Mouse (Mus musculus): ENCODE results near the gene Arl3. TPM values are rescaled to one million over a fixed set of nuclear protein-coding genes. Genes with fewer than 3 reads are reported as not detected.

Gene Arl3
- polyA plus RNA-seq, 1 experiment from 2014 or later, result 39.6 TPM

DNA sequence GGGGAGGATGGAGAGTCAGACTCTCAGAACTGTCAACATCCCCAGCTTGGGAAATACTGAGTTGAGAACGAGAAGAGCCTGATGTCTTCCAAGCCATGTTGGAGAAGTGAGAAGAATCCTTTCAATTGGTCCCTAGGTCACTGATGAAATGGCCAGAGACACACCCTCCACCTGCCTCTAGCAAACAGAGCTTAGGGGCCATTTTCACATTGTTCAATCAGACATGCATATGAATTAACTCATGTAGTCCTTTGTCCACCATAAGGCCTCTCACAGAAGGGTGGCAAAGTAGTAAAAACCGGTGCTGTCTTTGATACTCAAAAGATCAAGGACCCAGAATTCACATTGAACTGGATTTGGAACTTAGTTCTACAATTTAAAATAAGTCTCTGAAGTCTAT, 75.8 kb downstream of the Arl3 start:
- no peak overlapping the region for H3K4me2 ChIP-seq (replicated peaks; ENCODE audit: low read depth)
- no peaks in the 10 kb centered on the region for H3K4me1 ChIP-seq (replicated peaks; ENCODE audit: control insufficient read depth, insufficient read depth)
- no peak for ATAC-seq (ENCODE audit: low FRiP score, low TSS enrichment)
- no peak for DNase-seq (ENCODE audit: low spot score)
- H3K4me3 ChIP-seq (ENCODE audit: low read depth, low read length), result no peak overlapping the region
- H3K36me3 ChIP-seq (ENCODE audit: control insufficient read depth, insufficient read depth, low read length), result no peaks in the 10 kb centered on the region
- TF ChIP-seq EP300 (optimal IDR thresholded peaks at IDR 0.05) (no peak), CTCF (IDR thresholded peaks at IDR 0.05; ENCODE audit: low read depth) (no peak)
- WGBS, result 67% methylated on average over 2 of the region's 2 CpGs
- no peak overlapping the region for H3K27ac ChIP-seq (replicated peaks)
- no peaks in the 10 kb centered on the region for H3K9me3 ChIP-seq (ENCODE audit: control insufficient read depth, low read length)
- H3K27me3 ChIP-seq (ENCODE audit: control insufficient read depth, insufficient read depth, low read length), result no peaks in the 10 kb centered on the region
- no peak overlapping the region for H3K9ac ChIP-seq (ENCODE audit: low read length)

DNA sequence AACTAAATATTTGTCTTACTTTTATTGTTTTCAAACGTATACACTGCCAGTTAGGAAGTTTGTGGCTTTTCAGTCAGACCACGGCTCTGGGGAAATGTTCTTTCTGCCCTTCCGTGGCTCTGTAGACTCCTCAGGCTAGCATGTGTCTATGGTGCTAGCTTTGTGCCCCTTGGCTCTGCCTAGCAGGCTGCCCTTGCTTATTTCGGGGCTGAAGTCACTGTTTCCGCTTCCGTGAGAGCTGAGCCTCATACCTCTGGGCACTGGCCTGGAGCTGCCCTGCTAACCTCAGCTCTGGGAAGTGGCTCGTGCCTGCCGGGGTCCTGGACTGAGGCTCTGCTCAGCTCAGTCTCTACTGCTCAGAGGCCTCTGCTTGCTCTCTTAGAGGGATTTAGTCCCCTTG, 77.9 kb downstream of the Arl3 start:
- no peak overlapping the region for H3K4me3 ChIP-seq (ENCODE audit: low read depth, low read length)
- 70% methylated on average over 8 of the region's 8 CpGs for WGBS
- H3K9ac ChIP-seq (ENCODE audit: low read length), result no peak overlapping the region
- DNase-seq (ENCODE audit: low spot score), result no peak
- no peaks in the 10 kb centered on the region for H3K9me3 ChIP-seq (ENCODE audit: control insufficient read depth, low read length)
- no peak overlapping the region for H3K27ac ChIP-seq (replicated peaks)
- H3K4me2 ChIP-seq (replicated peaks; ENCODE audit: low read depth), result no peak overlapping the region
- H3K27me3 ChIP-seq (ENCODE audit: control insufficient read depth, insufficient read depth, low read length), result no peaks in the 10 kb centered on the region
- ATAC-seq (ENCODE audit: low FRiP score, low TSS enrichment), result no peak
- TF ChIP-seq EP300 (optimal IDR thresholded peaks at IDR 0.05) (no peak), CTCF (IDR thresholded peaks at IDR 0.05; ENCODE audit: low read depth) (no peak)
- no peaks in the 10 kb centered on the region for H3K4me1 ChIP-seq (replicated peaks; ENCODE audit: control insufficient read depth, insufficient read depth)
- no peaks in the 10 kb centered on the region for H3K36me3 ChIP-seq (ENCODE audit: control insufficient read depth, insufficient read depth, low read length)

DNA sequence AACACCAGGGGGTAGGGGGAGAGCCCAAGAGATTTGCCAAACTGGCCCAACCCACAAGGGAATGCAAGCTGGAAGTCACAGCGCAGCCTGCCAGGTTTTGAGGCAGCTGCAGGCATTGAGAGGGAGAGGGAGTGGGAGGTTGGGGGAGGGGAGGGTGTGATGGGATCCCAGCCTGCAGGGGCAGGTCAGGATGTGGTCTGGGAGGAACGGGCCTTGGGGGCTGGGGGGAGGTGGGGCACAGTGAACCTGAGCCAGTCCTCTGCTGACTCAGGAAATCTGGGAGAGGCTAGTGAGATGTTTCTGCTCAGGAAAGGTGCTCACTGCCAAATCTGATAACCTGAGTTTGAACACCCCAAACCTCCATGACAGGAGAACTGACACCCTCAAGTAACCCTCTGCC, 82.4 kb downstream of the Arl3 start:
- Histone ChIP-seq H3K9me3 (ENCODE audit: control insufficient read depth, low read length) (no peaks in the 10 kb centered on the region), H3K27me3 (ENCODE audit: control insufficient read depth, insufficient read depth, low read length) (no peaks in the 10 kb centered on the region), H3K4me2 (replicated peaks; ENCODE audit: low read depth) (no peak overlapping the region), H3K27ac (replicated peaks) (no peak overlapping the region), H3K9ac (ENCODE audit: low read length) (no peak overlapping the region), H3K4me1 (replicated peaks; ENCODE audit: control insufficient read depth, insufficient read depth) (0 out of 2 replicates have a peak, but pooled peaks cover under 1% of the 10 kb centered on the region), H3K36me3 (ENCODE audit: control insufficient read depth, insufficient read depth, low read length) (peaks cover 7% of the 10 kb centered on the region; the same call in 1 of the 2 replicates), H3K4me3 (ENCODE audit: low read depth, low read length) (no peak overlapping the region)
- DNase-seq (ENCODE audit: low spot score), result peak; percentile 34
- ATAC-seq (ENCODE audit: low FRiP score, low TSS enrichment), result no peak; the same call in 1 of the 2 replicates
- 3% methylated on average over 2 of the region's 2 CpGs for WGBS
- no peak for TF ChIP-seq CTCF (IDR thresholded peaks at IDR 0.05; ENCODE audit: low read depth)
- TF ChIP-seq EP300 (optimal IDR thresholded peaks at IDR 0.05), result no peak

DNA sequence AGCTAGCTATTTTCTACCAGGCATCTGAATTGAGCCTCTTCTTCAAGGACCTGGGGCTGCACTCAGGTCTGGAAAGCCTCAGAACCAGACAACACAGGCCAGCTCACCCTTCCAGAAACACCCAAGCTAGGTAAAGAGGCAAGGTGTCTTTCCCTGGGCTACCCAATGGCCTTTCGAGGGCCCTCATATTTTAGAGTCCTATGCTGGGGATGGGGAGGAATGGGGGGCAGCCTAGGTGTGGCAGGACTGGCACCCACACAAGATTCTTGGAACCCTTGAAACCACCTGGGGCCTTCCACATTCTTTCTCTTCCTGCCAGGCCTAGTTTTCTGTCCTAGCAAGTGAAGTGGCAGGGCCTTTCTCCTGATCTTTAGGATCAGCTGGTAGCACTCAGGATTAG, 83.5 kb downstream of the Arl3 start:
- Histone ChIP-seq H3K4me3 (ENCODE audit: low read depth, low read length) (no peak overlapping the region), H3K4me1 (replicated peaks; ENCODE audit: control insufficient read depth, insufficient read depth) (peaks cover 12% of the 10 kb centered on the region), H3K9me3 (ENCODE audit: control insufficient read depth, low read length) (no peaks in the 10 kb centered on the region), H3K36me3 (ENCODE audit: control insufficient read depth, insufficient read depth, low read length) (peaks cover 7% of the 10 kb centered on the region; the same call in 1 of the 2 replicates), H3K27me3 (ENCODE audit: control insufficient read depth, insufficient read depth, low read length) (no peaks in the 10 kb centered on the region), H3K9ac (ENCODE audit: low read length) (no peak overlapping the region), H3K4me2 (replicated peaks; ENCODE audit: low read depth) (no peak overlapping the region), H3K27ac (replicated peaks) (no peak overlapping the region)
- ATAC-seq (ENCODE audit: low FRiP score, low TSS enrichment) (no peak), DNase-seq (ENCODE audit: low spot score) (no peak)
- 96% methylated on average over 1 of the region's 1 CpGs for WGBS
- no peak for TF ChIP-seq CTCF (IDR thresholded peaks at IDR 0.05; ENCODE audit: low read depth)

DNA sequence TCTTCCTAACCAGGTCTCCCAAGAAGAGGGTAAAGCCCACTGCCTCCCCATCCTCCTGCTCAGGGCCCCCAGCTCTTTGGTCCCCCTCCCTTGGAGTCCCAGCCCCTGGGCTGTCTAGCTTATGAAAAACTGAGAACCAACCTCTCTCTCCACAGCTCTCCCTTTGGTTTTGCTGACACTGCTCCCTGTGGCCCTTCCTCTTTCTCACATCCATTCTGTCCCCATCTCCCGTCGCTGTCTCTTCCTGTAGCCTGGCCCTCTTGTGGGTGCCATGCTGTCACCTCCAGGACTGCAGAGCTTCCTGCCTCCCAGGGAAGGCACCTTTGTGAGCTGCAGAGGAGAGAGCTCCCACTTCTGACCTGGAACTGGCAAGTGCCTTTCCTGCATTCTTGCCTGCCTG, 86.3 kb downstream of the Arl3 start:
- TF ChIP-seq CTCF (IDR thresholded peaks at IDR 0.05; ENCODE audit: low read depth) (no peak), EP300 (optimal IDR thresholded peaks at IDR 0.05) (no peak)
- H3K27me3 ChIP-seq (ENCODE audit: control insufficient read depth, insufficient read depth, low read length), result no peaks in the 10 kb centered on the region
- peaks cover 7% of the 10 kb centered on the region; the same call in 1 of the 2 replicates for H3K36me3 ChIP-seq (ENCODE audit: control insufficient read depth, insufficient read depth, low read length)
- ATAC-seq (ENCODE audit: low FRiP score, low TSS enrichment), result no peak
- no peak overlapping the region for H3K4me3 ChIP-seq (ENCODE audit: low read depth, low read length)
- H3K9me3 ChIP-seq (ENCODE audit: control insufficient read depth, low read length), result no peaks in the 10 kb centered on the region
- 45% methylated on average over 2 of the region's 2 CpGs for WGBS
- H3K9ac ChIP-seq (ENCODE audit: low read length), result no peak overlapping the region
- no peak for DNase-seq (ENCODE audit: low spot score)
- no peak overlapping the region for H3K27ac ChIP-seq (replicated peaks)
- no peak overlapping the region for H3K4me2 ChIP-seq (replicated peaks; ENCODE audit: low read depth)
- H3K4me1 ChIP-seq (replicated peaks; ENCODE audit: control insufficient read depth, insufficient read depth), result peaks cover 32% of the 10 kb centered on the region

DNA sequence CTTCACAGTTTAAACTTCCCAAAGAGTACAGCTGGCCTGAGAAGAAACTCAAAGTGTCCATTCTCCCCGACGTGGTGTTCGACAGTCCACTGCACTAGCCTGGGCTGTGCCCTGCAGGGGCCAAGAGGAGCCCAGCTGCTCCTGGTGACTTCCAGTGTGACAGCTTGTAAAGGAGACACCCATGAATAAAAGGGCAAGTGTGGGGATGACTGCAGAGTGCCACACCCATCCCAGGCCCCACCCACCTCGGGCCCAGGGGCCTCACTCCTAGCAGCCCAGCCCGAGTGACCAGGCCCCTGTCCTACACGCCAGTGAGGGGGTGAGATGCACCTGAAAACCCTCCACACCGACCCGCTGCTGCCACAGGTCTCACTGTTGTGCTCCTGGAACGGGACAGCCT, 87.2 kb downstream of the Arl3 start:
- Histone ChIP-seq H3K4me1 (replicated peaks; ENCODE audit: control insufficient read depth, insufficient read depth) (peaks cover 36% of the 10 kb centered on the region), H3K27ac (replicated peaks) (peak overlapping the region; percentile 81), H3K36me3 (ENCODE audit: control insufficient read depth, insufficient read depth, low read length) (peaks cover 7% of the 10 kb centered on the region; the same call in 1 of the 2 replicates), H3K27me3 (ENCODE audit: control insufficient read depth, insufficient read depth, low read length) (no peaks in the 10 kb centered on the region), H3K4me3 (ENCODE audit: low read depth, low read length) (no peak overlapping the region), H3K4me2 (replicated peaks; ENCODE audit: low read depth) (no peak overlapping the region), H3K9me3 (ENCODE audit: control insufficient read depth, low read length) (no peaks in the 10 kb centered on the region), H3K9ac (ENCODE audit: low read length) (no peak overlapping the region)
- 42% methylated on average over 9 of the region's 9 CpGs for WGBS
- ATAC-seq (ENCODE audit: low FRiP score, low TSS enrichment) (peak; percentile 24; the same call in 1 of the 2 replicates), DNase-seq (ENCODE audit: low spot score) (peak; percentile 39)
- TF ChIP-seq CTCF (IDR thresholded peaks at IDR 0.05; ENCODE audit: low read depth), result no peak
- no peak for TF ChIP-seq EP300 (optimal IDR thresholded peaks at IDR 0.05)

Data from stomach, postnatal 0 days (tissue).